Mouse (Mus musculus) bone marrow macrophage, adult 2 months (primary cell): ENCODE measurements around the gene Il6ra.

ENCODE experiments used
- CTCF ChIP-seq: IDR thresholded peaks from 2 replicates; pipeline ENCODE4 v1.5.1; 2012; ENCODE audit warnings: low read depth, mild to moderate bottlenecking, low read length, moderate library complexity
- POLR2A ChIP-seq: IDR thresholded peaks from 2 replicates; pipeline ENCODE4 v1.6.1; 2012; ENCODE audit warnings: mild to moderate bottlenecking, low read depth, low read length, borderline replicate concordance

- no peak for TF ChIP-seq CTCF
- no peak for TF ChIP-seq POLR2A
Observed at GRCm38 (mm10) chr3:89868357-89868756, 44.6 kb downstream of the Il6ra start.
